Mouse (Mus musculus) heart, embryonic 16.5 days (tissue): ENCODE data around the gene Zfp37. TPM values are rescaled to one million over a fixed set of nuclear protein-coding genes. Genes with fewer than 3 reads are reported as not detected.

Source experiments
- ATAC-seq: fragments of 200-750 bp; cut with Nextera tagmentation; replicated peaks from 2 replicates; pipeline ENCODE4 v1.8.0; 2017; ENCODE audit warnings: moderate number of reproducible peaks; ENCODE audit not compliant: insufficient read depth, low FRiP score; ENCODE audit errors: extremely low read depth
- H3K27ac ChIP-seq: fragments of 300-500 bp; sonication (generic); 2 replicates; pipeline ENCODE4 v1.5.1; 2014; ENCODE audit warnings: mild to moderate bottlenecking, low read length, control low read depth, moderate library complexity
- H3K27me3 ChIP-seq: fragments of 300-500 bp; sonication (generic); 2 replicates; pipeline ENCODE4 v1.6.1; 2014; ENCODE audit warnings: low read length, mixed read lengths; ENCODE audit not compliant: control insufficient read depth, insufficient read depth
- H3K36me3 ChIP-seq: fragments of 300-500 bp; sonication (generic); 2 replicates; pipeline ENCODE4 v1.6.1; 2014; ENCODE audit not compliant: control insufficient read depth, insufficient read depth
- H3K4me1 ChIP-seq: fragments of 300-500 bp; sonication (generic); 2 replicates; pipeline ENCODE4 v1.6.1; 2014; ENCODE audit warnings: low read length, mixed read lengths; ENCODE audit not compliant: control insufficient read depth, insufficient read depth
- H3K4me2 ChIP-seq: fragments of 300-500 bp; sonication (generic); 2 replicates; pipeline ENCODE4 v1.6.1; 2014; ENCODE audit warnings: low read depth, mild to moderate bottlenecking, control low read depth, low read length
- H3K4me3 ChIP-seq: fragments of 300-500 bp; sonication (generic); 2 replicates; pipeline ENCODE4 v1.5.1; 2014; ENCODE audit warnings: mild to moderate bottlenecking, control low read depth, low read length
- H3K9ac ChIP-seq: fragments of 300-500 bp; sonication (generic); 2 replicates; pipeline ENCODE4 v1.6.1; 2014; ENCODE audit warnings: low read length, control low read depth
- H3K9me3 ChIP-seq: fragments of 300-500 bp; sonication (generic); replicated peaks from 2 replicates; pipeline ENCODE4 v1.6.1; 2016; ENCODE audit warnings: low read length; ENCODE audit not compliant: control insufficient read depth
- WGBS: fragments of 180-500 bp; shearing (Covaris S2); extraction: QIAGEN DNeasy Blood & Tissue Kit; methylation state at CpG from one replicate; pipeline ENCODE4 v1.1.7; 2014; 5-methylcytosine and 5-hydroxymethylcytosine counted together
- polyA plus RNA-seq: library from polyadenylated mRNA; unstranded; fragments of >200 nt; fragmentation: Nextera tagmentation; extraction: Ambion mirVana; gene quantifications from 2 replicates; pipeline ENCODE4 v1.2.1, GENCODE M21; 2015

The Zfp37 gene
- polyA plus RNA-seq, 1 experiment from 2014 or later, result 5.7 TPM

DNA sequence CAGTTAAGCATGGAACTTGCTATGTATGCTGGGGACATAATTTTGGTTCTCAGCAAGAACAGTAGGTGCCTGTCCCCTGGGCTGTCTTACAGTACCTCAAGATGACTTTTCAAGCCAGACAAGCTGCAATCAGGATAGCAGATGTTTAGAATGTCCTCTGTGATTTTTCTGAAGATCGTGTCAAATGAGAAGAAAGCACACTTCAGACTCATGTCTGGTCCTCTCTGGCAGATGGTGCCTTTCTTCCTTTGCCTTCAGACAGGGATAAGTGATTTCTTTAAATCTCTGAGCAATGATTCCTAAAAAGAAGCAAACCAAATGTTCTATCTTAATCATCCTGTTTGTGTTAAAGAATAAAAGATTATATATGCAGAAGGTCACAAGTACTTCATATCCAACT lies 694 bp downstream of the Zfp37 start:
- Histone ChIP-seq H3K4me3 (no peak overlapping the region), H3K36me3 (no peaks in the 10 kb centered on the region), H3K4me1 (no peaks in the 10 kb centered on the region), H3K27ac (no peak overlapping the region), H3K27me3 (no peaks in the 10 kb centered on the region), H3K9ac (no peak overlapping the region), H3K9me3 (no peaks in the 10 kb centered on the region), H3K4me2 (no peak overlapping the region)
- WGBS, result 44% methylated on average over 1 of the region's 1 CpGs
- ATAC-seq, result no peak

GRCm38 (mm10) chr4:62229448-62229847 lies 1.4 kb downstream of the Zfp37 start:
- no peak overlapping the region for H3K4me3 ChIP-seq
- no peaks in the 10 kb centered on the region for H3K9me3 ChIP-seq
- no peaks in the 10 kb centered on the region for H3K36me3 ChIP-seq
- ATAC-seq, result no peak
- H3K9ac ChIP-seq, result no peak overlapping the region
- H3K4me1 ChIP-seq, result no peaks in the 10 kb centered on the region
- no peaks in the 10 kb centered on the region for H3K27me3 ChIP-seq
- 87% methylated on average over 7 of the region's 7 CpGs for WGBS
- H3K4me2 ChIP-seq, result no peak overlapping the region
- H3K27ac ChIP-seq, result no peak overlapping the region

- Histone ChIP-seq H3K4me3 (no peak overlapping the region), H3K27ac (no peak overlapping the region), H3K36me3 (no peaks in the 10 kb centered on the region), H3K9ac (no peak overlapping the region), H3K27me3 (no peaks in the 10 kb centered on the region), H3K9me3 (no peaks in the 10 kb centered on the region), H3K4me2 (no peak overlapping the region), H3K4me1 (no peaks in the 10 kb centered on the region)
- no peak for ATAC-seq
- WGBS, result 33% methylated on average over 10 of the region's 10 CpGs
Measured at GRCm38 (mm10) chr4:62228391-62228790, 2.5 kb downstream of the Zfp37 start.

DNA sequence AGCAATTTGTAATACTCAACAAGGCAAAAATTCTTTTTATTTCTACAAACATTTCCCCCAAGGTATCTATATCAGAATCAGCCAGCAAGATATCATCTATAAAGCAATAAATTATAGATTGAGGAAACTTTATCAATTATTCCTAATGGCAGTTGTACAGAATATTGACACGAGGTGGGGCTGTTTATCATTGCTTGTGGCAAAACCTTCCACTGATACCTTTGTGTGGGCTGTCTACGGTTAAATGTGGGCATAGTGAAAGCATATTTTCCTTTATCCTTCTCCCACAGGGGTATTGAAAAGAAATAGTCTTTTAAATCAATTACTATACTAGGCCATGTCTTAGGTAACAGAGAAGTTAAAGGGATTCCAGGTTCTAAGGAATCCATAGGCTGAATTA lies 17.4 kb downstream of the Zfp37 start:
- H3K4me2 ChIP-seq, result no peak overlapping the region
- no peak overlapping the region for H3K9ac ChIP-seq
- H3K4me1 ChIP-seq, result no peaks in the 10 kb centered on the region
- 67% methylated on average over 2 of the region's 2 CpGs for WGBS
- H3K4me3 ChIP-seq, result no peak overlapping the region
- no peak for ATAC-seq
- H3K9me3 ChIP-seq, result peaks cover 6% of the 10 kb centered on the region; the same call in 1 of the 2 replicates
- H3K27ac ChIP-seq, result no peak overlapping the region
- H3K36me3 ChIP-seq, result no peaks in the 10 kb centered on the region
- no peaks in the 10 kb centered on the region for H3K27me3 ChIP-seq

DNA sequence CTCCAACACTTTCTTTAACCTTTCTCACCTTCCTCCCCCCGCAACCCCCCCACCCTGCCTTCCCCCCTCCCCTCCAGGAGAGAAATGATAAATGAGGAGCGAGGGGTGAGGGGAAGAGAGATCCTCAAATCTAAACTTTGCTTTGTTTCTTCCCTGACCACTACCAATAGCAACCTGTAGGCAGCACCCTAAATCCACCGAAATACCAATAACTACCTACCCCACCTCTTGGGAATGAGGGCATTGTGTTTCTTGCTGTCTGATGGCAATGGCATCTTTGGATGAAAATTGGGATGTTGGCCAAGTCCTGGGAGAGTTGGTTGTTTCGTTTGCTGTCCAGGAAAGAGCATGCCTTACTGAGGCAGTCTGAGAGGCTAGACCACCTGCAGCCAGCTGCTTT lies 20.8 kb downstream of the Zfp37 start:
- Histone ChIP-seq H3K4me3 (no peak overlapping the region), H3K4me1 (peaks cover 3% of the 10 kb centered on the region; the same call in 1 of the 2 replicates), H3K9ac (no peak overlapping the region), H3K27ac (no peak overlapping the region), H3K9me3 (no peaks in the 10 kb centered on the region), H3K36me3 (no peaks in the 10 kb centered on the region), H3K27me3 (no peaks in the 10 kb centered on the region), H3K4me2 (no peak overlapping the region)
- WGBS, result 31% methylated on average over 4 of the region's 4 CpGs
- ATAC-seq, result no peak

- 5% methylated on average over 19 of the region's 19 CpGs for WGBS
- H3K9me3 ChIP-seq, result no peaks in the 10 kb centered on the region
- H3K27me3 ChIP-seq, result no peaks in the 10 kb centered on the region
- peaks cover 3% of the 10 kb centered on the region; the same call in 1 of the 2 replicates for H3K4me1 ChIP-seq
- peak; percentile 37; the same call in 1 of the 2 replicates for ATAC-seq
- peak overlapping the region; percentile 70 for H3K4me2 ChIP-seq
- peak overlapping the region; percentile 76 for H3K4me3 ChIP-seq
- H3K27ac ChIP-seq, result peak overlapping the region; percentile 83
- H3K9ac ChIP-seq, result peak overlapping the region; percentile 86
- peaks cover 6% of the 10 kb centered on the region for H3K36me3 ChIP-seq
Measured at GRCm38 (mm10) chr4:62208696-62209380, 22.0 kb downstream of the Zfp37 start.

- peak overlapping the region; percentile 83 for H3K27ac ChIP-seq
- H3K9me3 ChIP-seq, result no peaks in the 10 kb centered on the region
- no peaks in the 10 kb centered on the region for H3K27me3 ChIP-seq
- under 1% methylated on average over 45 of the region's 45 CpGs for WGBS
- H3K36me3 ChIP-seq, result peaks cover 13% of the 10 kb centered on the region
- H3K4me3 ChIP-seq, result peak overlapping the region; percentile 76
- H3K4me1 ChIP-seq, result peaks cover 3% of the 10 kb centered on the region; the same call in 1 of the 2 replicates
- peak; percentile 97 for ATAC-seq
- H3K4me2 ChIP-seq, result peak overlapping the region; percentile 70
- peak overlapping the region; percentile 86 for H3K9ac ChIP-seq
Measured at GRCm38 (mm10) chr4:62207851-62208695, 22.8 kb downstream of the Zfp37 start.

GRCm38 (mm10) chr4:62199923-62200529 lies 30.8 kb downstream of the Zfp37 start:
- 44% methylated on average over 7 of the region's 7 CpGs for WGBS

GRCm38 (mm10) chr4:62188778-62189177 lies 42.1 kb downstream of the Zfp37 start:
- H3K27ac ChIP-seq, result no peak overlapping the region
- H3K9me3 ChIP-seq, result peaks cover 54% of the 10 kb centered on the region
- no peak overlapping the region for H3K9ac ChIP-seq
- peaks cover 49% of the 10 kb centered on the region for H3K36me3 ChIP-seq
- ATAC-seq, result no peak
- H3K4me2 ChIP-seq, result no peak overlapping the region
- H3K4me3 ChIP-seq, result no peak overlapping the region
- no peaks in the 10 kb centered on the region for H3K4me1 ChIP-seq
- no peaks in the 10 kb centered on the region for H3K27me3 ChIP-seq

More at GRCm38 (mm10) chr4:62199923-62200529, 30.8 kb downstream of the Zfp37 start:
- Histone ChIP-seq H3K9me3 (peaks cover 8% of the 10 kb centered on the region; the same call in 1 of the 2 replicates), H3K9ac (no peak overlapping the region), H3K36me3 (peaks cover 58% of the 10 kb centered on the region), H3K4me3 (no peak overlapping the region), H3K4me2 (no peak overlapping the region), H3K27ac (no peak overlapping the region), H3K4me1 (no peaks in the 10 kb centered on the region), H3K27me3 (no peaks in the 10 kb centered on the region)
- ATAC-seq, result no peak
